In the genomic region with DNA sequence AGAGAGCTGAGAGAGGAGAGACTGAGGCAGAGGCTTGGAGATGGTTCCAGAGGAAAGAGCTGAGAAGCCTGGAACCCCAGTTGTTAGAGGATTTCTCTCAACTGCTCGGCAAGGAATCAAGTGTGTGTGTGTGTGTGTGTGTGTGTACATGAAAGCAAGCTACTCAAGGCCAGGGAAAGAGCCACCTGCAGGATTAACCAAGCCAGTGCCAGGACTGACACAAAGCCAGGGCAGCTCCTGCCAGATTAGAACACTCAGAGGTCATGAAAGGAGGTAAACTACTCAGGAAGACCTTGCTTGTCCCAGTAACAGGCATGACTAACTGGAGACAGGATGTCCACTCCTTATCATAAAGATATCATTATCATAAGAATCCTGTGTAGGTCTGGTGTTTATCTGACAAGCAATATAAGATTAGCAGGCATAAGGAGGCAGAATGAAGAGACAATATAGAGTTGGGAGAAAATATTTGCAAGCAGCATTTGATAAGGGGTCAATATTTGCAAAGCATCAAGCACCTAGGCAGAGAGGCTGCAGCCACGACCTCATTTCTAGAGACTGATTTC, we compare ENCODE assay signal across 18 mouse cellular contexts. TPM values are rescaled to one million over a fixed set of nuclear protein-coding genes. Genes with fewer than 3 reads are reported as not detected.
DNase-seq lines count a peak whose midpoint lies in the region; ATAC-seq and TF ChIP-seq lines count a peak whose summit lies in the region.
"Had no signal": no experiment of that assay in that cellular context is flagged by ENCODE, and none has a peak within 500 bp of the region (broad histone marks: within the 10 kb centered on the region; RNA-seq: fewer than 3 reads in every experiment).

No protein-coding gene starts in this region.

- ATAC-seq in liver, embryonic 11.5 days (replicated peaks; ENCODE audit: low FRiP score), result no peak
- ATAC-seq in granulocyte monocyte progenitor cell, adult 5-6 weeks (replicated peaks; ENCODE audit: poor library complexity, severe bottlenecking), result 0 out of 2 replicates have a peak, but pooled peaks have one; percentile 15
- ATAC-seq: midbrain, embryonic 13.5 days had no signal

- H3K27me3 ChIP-seq in liver, adult 2 months (ENCODE audit: control insufficient read depth, insufficient read depth, low read length), result no peaks in the 10 kb centered on the region
- H3K27me3 ChIP-seq in liver, embryonic 11.5 days (replicated peaks; ENCODE audit: control insufficient read depth, insufficient read depth, low read length), result no peaks in the 10 kb centered on the region
- H3K27me3 ChIP-seq: limb, embryonic 12.5 days; midbrain, embryonic 13.5 days; neural tube, embryonic 12.5 days had no signal

- H3K36me3 ChIP-seq in liver, adult 2 months (ENCODE audit: control insufficient read depth, insufficient read depth, low read length), result no peaks in the 10 kb centered on the region
- H3K36me3 ChIP-seq in liver, embryonic 11.5 days (ENCODE audit: control insufficient read depth, insufficient read depth, low read length), result no peaks in the 10 kb centered on the region
- H3K36me3 ChIP-seq: limb, embryonic 12.5 days; midbrain, embryonic 13.5 days; neural tube, embryonic 12.5 days had no signal

- no peak overlapping the region for H3K9ac ChIP-seq in liver, adult 2 months (ENCODE audit: low read depth, low read length)
- H3K9ac ChIP-seq in liver, embryonic 11.5 days (ENCODE audit: low read depth, low read length), result no peak overlapping the region
- H3K9ac ChIP-seq: hindbrain, embryonic 14.5 days; limb, embryonic 12.5 days; midbrain, embryonic 13.5 days; neural tube, embryonic 12.5 days had no signal

- no peak overlapping the region for H3K4me2 ChIP-seq in liver, embryonic 11.5 days
- H3K4me2 ChIP-seq: hindbrain, embryonic 14.5 days; limb, embryonic 12.5 days; midbrain, embryonic 13.5 days; neural tube, embryonic 12.5 days had no signal

- no peaks in the 10 kb centered on the region for H3K4me1 ChIP-seq in liver, adult 2 months (ENCODE audit: control insufficient read depth, insufficient read depth, low read length)
- H3K4me1 ChIP-seq in liver, embryonic 11.5 days (replicated peaks; ENCODE audit: control insufficient read depth, insufficient read depth, low read length), result peaks cover 8% of the 10 kb centered on the region; the same call in 1 of the 2 replicates
- H3K4me1 ChIP-seq: neural tube, embryonic 12.5 days had no signal

- H3K27ac ChIP-seq in liver, adult 2 months (replicated peaks; ENCODE audit: insufficient read depth, low read depth, low read length), result no peak overlapping the region
- H3K27ac ChIP-seq in liver, embryonic 11.5 days (ENCODE audit: low read depth, low read length), result no peak overlapping the region
- H3K27ac ChIP-seq: hindbrain, embryonic 14.5 days; layer of hippocampus, adult 2 months; left cerebral cortex, adult 2 months; limb, embryonic 12.5 days; midbrain, embryonic 13.5 days; neural tube, embryonic 12.5 days had no signal

- TF ChIP-seq POLR2A in liver, adult 2 months (IDR thresholded peaks at IDR 0.05; ENCODE audit: extremely low read depth, insufficient read depth, low read length), result no peak

- 0 out of 2 replicates have a peak, but pooled peaks have one; percentile 14 for TF ChIP-seq CTCF in liver, adult 2 months (IDR thresholded peaks at IDR 0.05; ENCODE audit: low read depth, low read length)

- 12% methylated on average over 2 of the region's 2 CpGs for WGBS in liver, adult 2 months
- 17% methylated on average over 2 of the region's 2 CpGs for WGBS in liver, embryonic 11.5 days

- H3K9me3 ChIP-seq in liver, embryonic 11.5 days (ENCODE audit: control insufficient read depth, low read length), result no peaks in the 10 kb centered on the region
- H3K9me3 ChIP-seq: limb, embryonic 12.5 days; midbrain, embryonic 13.5 days; neural tube, embryonic 12.5 days had no signal

- H3K79me2 ChIP-seq in liver, adult 2 months (ENCODE audit: control insufficient read depth, insufficient read depth, low read length), result no peaks in the 10 kb centered on the region

- DNase-seq in liver, adult 2 months (ENCODE audit: extremely low read depth, low read depth, low spot score), result no peak
- no peak for DNase-seq in liver, embryonic 11.5 days (ENCODE audit: low spot score)
- peak; percentile 42 for DNase-seq in thymus, postnatal 14 days
- DNase-seq in thymus, postnatal 36 days, result no peak
- no peak for DNase-seq in testis, postnatal 10 days (ENCODE audit: low spot score)
- no peak for DNase-seq in heart, adult 11 months
- DNase-seq: cerebellum, adult 8-10 months; kidney, adult 8-10 months had no signal

- no peak overlapping the region for H3K4me3 ChIP-seq in liver, adult 2 months (ENCODE audit: insufficient read depth, low read depth, low read length)
- H3K4me3 ChIP-seq in liver, embryonic 11.5 days (ENCODE audit: low read depth, low read length), result no peak overlapping the region
- H3K4me3 ChIP-seq: erythroblast, embryonic 14.5 days; layer of hippocampus, adult 2 months; left cerebral cortex, adult 2 months; limb, embryonic 12.5 days; midbrain, embryonic 13.5 days; neural tube, embryonic 12.5 days had no signal

RNA-seq across cellular contexts. Expression of gene AI467606, which starts 10.4 kb away (rescaled TPM):
- total RNA-seq in liver, adult 2 months (2014; rRNA removed), result 0.28 and 0.34 TPM in 2 replicates
- polyA plus RNA-seq in liver, adult 2 months (2012; rRNA removed), result 1.2 and 1.3 TPM in 2 replicates
- polyA plus RNA-seq in liver, embryonic 11.5 days (2014; fragmentation: Nextera tagmentation; extraction: Ambion mirVana), result 12.3 and 13.7 TPM in 2 replicates
- total RNA-seq in granulocyte monocyte progenitor cell, adult 5-6 weeks (2014; fragmentation: Nextera tagmentation), result 19.3 and 22.1 TPM in 2 replicates
- total RNA-seq in granulocyte monocyte progenitor cell, adult 5-6 weeks (2017), result 23.5 and 25.9 TPM in 2 replicates

RNA-seq across cellular contexts. Expression of gene Zg16, which starts 14.4 kb away (rescaled TPM):
- 11.2 and 47.8 TPM in 2 replicates for total RNA-seq in liver, adult 2 months (2014; rRNA removed)
- 1.2 and 2.3 TPM in 2 replicates for polyA plus RNA-seq in liver, adult 2 months (2012; rRNA removed)
- not detected in 2 replicates for polyA plus RNA-seq in liver, embryonic 11.5 days (2014; fragmentation: Nextera tagmentation; extraction: Ambion mirVana)
- total RNA-seq in granulocyte monocyte progenitor cell, adult 5-6 weeks (2014; fragmentation: Nextera tagmentation), result not detected in 2 replicates
- 1.6 and 2.5 TPM in 2 replicates for total RNA-seq in granulocyte monocyte progenitor cell, adult 5-6 weeks (2017)
- total RNA-seq: layer of hippocampus, adult 2 months; left cerebral cortex, adult 2 months had no signal
- polyA plus RNA-seq: erythroblast, embryonic 14.5 days; heart, postnatal 0 days; hindbrain, embryonic 14.5 days; limb, embryonic 12.5 days; lung, embryonic 16.5 days; midbrain, embryonic 13.5 days; neural tube, embryonic 12.5 days had no signal

RNA-seq across cellular contexts. Expression of gene Qprt, which starts 20.5 kb away (rescaled TPM):
- 116 and 129 TPM in 2 replicates for total RNA-seq in liver, adult 2 months (2014; rRNA removed)
- polyA plus RNA-seq in liver, adult 2 months (2012; rRNA removed), result 196 and 210 TPM in 2 replicates
- 43.8 and 44.2 TPM in 2 replicates for polyA plus RNA-seq in liver, embryonic 11.5 days (2014; fragmentation: Nextera tagmentation; extraction: Ambion mirVana)
- total RNA-seq in granulocyte monocyte progenitor cell, adult 5-6 weeks (2014; fragmentation: Nextera tagmentation), result 2.7 and 3.1 TPM in 2 replicates
- 0.21 and 1.6 TPM in 2 replicates for total RNA-seq in granulocyte monocyte progenitor cell, adult 5-6 weeks (2017)
- total RNA-seq: layer of hippocampus, adult 2 months had no signal

RNA-seq across cellular contexts. Expression of gene Spn, which starts 36.1 kb away (rescaled TPM):
- 0.27 and 0.28 TPM in 2 replicates for total RNA-seq in liver, adult 2 months (2014; rRNA removed)
- 0.54 and 0.88 TPM in 2 replicates for polyA plus RNA-seq in liver, adult 2 months (2012; rRNA removed)
- polyA plus RNA-seq in liver, embryonic 11.5 days (2014; fragmentation: Nextera tagmentation; extraction: Ambion mirVana), result 12.7 and 14.4 TPM in 2 replicates
- total RNA-seq in granulocyte monocyte progenitor cell, adult 5-6 weeks (2014; fragmentation: Nextera tagmentation), result 123 and 159 TPM in 2 replicates
- total RNA-seq in granulocyte monocyte progenitor cell, adult 5-6 weeks (2017), result 293 and 356 TPM in 2 replicates
- polyA plus RNA-seq: hindbrain, embryonic 14.5 days; limb, embryonic 12.5 days had no signal

RNA-seq across cellular contexts. Expression of gene Kif22, which starts 59.3 kb away (rescaled TPM):
- 0.37 and 1.3 TPM in 2 replicates for total RNA-seq in liver, adult 2 months (2014; rRNA removed)
- 0.44 and 0.75 TPM in 2 replicates for polyA plus RNA-seq in liver, adult 2 months (2012; rRNA removed)
- polyA plus RNA-seq in liver, embryonic 11.5 days (2014; fragmentation: Nextera tagmentation; extraction: Ambion mirVana), result 152 and 170 TPM in 2 replicates
- 26.2 and 29.2 TPM in 2 replicates for total RNA-seq in granulocyte monocyte progenitor cell, adult 5-6 weeks (2014; fragmentation: Nextera tagmentation)
- 65.0 and 67.4 TPM in 2 replicates for total RNA-seq in granulocyte monocyte progenitor cell, adult 5-6 weeks (2017)

Comparison
In these comparisons a context has a peak if more than half of its experiments do, and no peak if none do; other contexts are left out.
1. RNA of gene AI467606, which starts 10.4 kb away (total RNA-seq): 19.3 to 25.9 TPM in granulocyte monocyte progenitor cell, adult 5-6 weeks; 0.28 to 0.34 TPM in liver, adult 2 months; every median in the first group is over 10 times any median in the second.
2. RNA of gene Qprt, which starts 20.5 kb away (total RNA-seq): 116 to 129 TPM in liver, adult 2 months; 0.21 to 3.1 TPM in granulocyte monocyte progenitor cell, adult 5-6 weeks; every median in the first group is over 10 times any median in the second.